Comparison of ENCODE assay signal across 8 mouse cellular contexts in the genomic region with DNA sequence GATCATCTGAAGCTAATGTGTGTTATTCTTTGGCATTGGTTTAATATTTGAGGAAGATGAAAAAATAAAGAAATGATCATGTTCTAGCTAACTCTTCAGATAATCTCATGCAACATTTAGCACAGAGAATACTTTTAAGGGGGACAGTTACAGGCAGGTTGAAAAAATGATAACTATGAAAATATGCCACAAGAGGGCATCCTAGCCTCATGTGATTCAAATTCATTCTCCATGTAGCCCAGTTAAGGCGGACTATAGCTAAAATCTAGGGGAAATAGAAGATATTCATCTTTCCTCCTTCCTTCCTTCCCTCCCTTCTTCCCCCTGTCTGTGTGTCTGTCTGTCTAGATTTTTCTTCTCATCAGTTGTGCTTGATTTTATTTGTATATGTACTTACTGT. TPM values are rescaled to one million over a fixed set of nuclear protein-coding genes. Genes with fewer than 3 reads are reported as not detected.
DNase-seq lines count a peak whose midpoint lies in the region; ATAC-seq and TF ChIP-seq lines count a peak whose summit lies in the region.
"Had no signal": no experiment of that assay in that cellular context is flagged by ENCODE, and none has a peak within 500 bp of the region (broad histone marks: within the 10 kb centered on the region; RNA-seq: fewer than 3 reads in every experiment).

No protein-coding gene starts in this region.

- H3K9me3 ChIP-seq in hindbrain, postnatal 0 days (ENCODE audit: low read length), result no peaks in the 10 kb centered on the region
- H3K9me3 ChIP-seq: neural tube, embryonic 13.5 days had no signal

- WGBS in kidney, adult 2 months, result 8% methylated on average over 1 of the region's 1 CpGs
- WGBS in hindbrain, postnatal 0 days, result 7% methylated on average over 1 of the region's 1 CpGs

- no peak overlapping the region for H3K9ac ChIP-seq in hindbrain, postnatal 0 days (replicated peaks; ENCODE audit: low read length)
- H3K9ac ChIP-seq: neural tube, embryonic 13.5 days had no signal

- no peak overlapping the region for H3K4me2 ChIP-seq in hindbrain, postnatal 0 days (ENCODE audit: low read depth, low read length)
- H3K4me2 ChIP-seq: neural tube, embryonic 13.5 days had no signal

- H3K27ac ChIP-seq in kidney, adult 2 months (ENCODE audit: insufficient read depth, low read depth, low read length), result no peak overlapping the region
- no peak overlapping the region for H3K27ac ChIP-seq in hindbrain, postnatal 0 days
- H3K27ac ChIP-seq: neural tube, embryonic 13.5 days had no signal

- no peak for TF ChIP-seq POLR2A in kidney, adult 2 months (IDR thresholded peaks at IDR 0.05; ENCODE audit: low read depth, low read length)

- no peak for TF ChIP-seq CTCF in kidney, adult 2 months (conservative IDR thresholded peaks at IDR 0.05; ENCODE audit: insufficient read depth, insufficient read length, low read depth, low read length)
- peak; percentile 77 for TF ChIP-seq CTCF in hindbrain, postnatal 0 days (IDR thresholded peaks at IDR 0.05; ENCODE audit: low read depth)

- ATAC-seq in hindbrain, postnatal 0 days, result no peak

- H3K36me3 ChIP-seq in kidney, adult 2 months (ENCODE audit: control insufficient read depth, insufficient read depth, low read length), result no peaks in the 10 kb centered on the region
- H3K36me3 ChIP-seq in hindbrain, postnatal 0 days (ENCODE audit: insufficient read depth, low read length), result no peaks in the 10 kb centered on the region
- H3K36me3 ChIP-seq: neural tube, embryonic 13.5 days had no signal

- no peak overlapping the region for H3K4me3 ChIP-seq in kidney, adult 2 months (ENCODE audit: insufficient read depth, low read depth, low read length)
- no peak overlapping the region for H3K4me3 ChIP-seq in hindbrain, postnatal 0 days (ENCODE audit: low read length)
- H3K4me3 ChIP-seq: neural tube, embryonic 13.5 days had no signal

- H3K27me3 ChIP-seq in kidney, adult 2 months (replicated peaks; ENCODE audit: control insufficient read depth, insufficient read depth, low read length), result no peaks in the 10 kb centered on the region
- no peaks in the 10 kb centered on the region for H3K27me3 ChIP-seq in hindbrain, postnatal 0 days (ENCODE audit: insufficient read depth, low read length)
- H3K27me3 ChIP-seq: neural tube, embryonic 13.5 days had no signal

- DNase-seq in kidney, adult 2 months, result peak; percentile 55
- DNase-seq in kidney, adult 11 months, result no peak
- peak; percentile 26 to 41 for DNase-seq in B cell, adult 2 months
- peak; percentile 45 for DNase-seq in Muller cell, postnatal 12 days (ENCODE audit: inconsistent ontology term)
- peak; percentile 82 for DNase-seq in hindbrain, postnatal 0 days (ENCODE audit: low spot score)
- DNase-seq in retina, postnatal 7 days (ENCODE audit: low read depth, low spot score), result peak; percentile 31
- DNase-seq in yolk sac, embryonic 10.5 days (ENCODE audit: low spot score), result no peak

- H3K4me1 ChIP-seq in kidney, adult 2 months (ENCODE audit: control insufficient read depth, insufficient read depth, low read length), result no peaks in the 10 kb centered on the region
- no peaks in the 10 kb centered on the region for H3K4me1 ChIP-seq in hindbrain, postnatal 0 days (ENCODE audit: insufficient read depth, low read length)
- H3K4me1 ChIP-seq: neural tube, embryonic 13.5 days had no signal

RNA-seq across cellular contexts. Expression of a gene that starts 17.6 kb away (rescaled TPM):
- 2.9 and 3.6 TPM in 2 replicates for polyA plus RNA-seq in kidney, adult 2 months (2012; rRNA removed)
- total RNA-seq in hindbrain, postnatal 0 days (2014; rRNA removed), result 7.2 and 10.2 TPM in 2 replicates
- 3.9 and 4.4 TPM in 2 replicates for polyA plus RNA-seq in hindbrain, postnatal 0 days (2015; fragmentation: Nextera tagmentation; extraction: Ambion mirVana)

RNA-seq across cellular contexts. Expression of a gene that starts 21.9 kb away (rescaled TPM):
- 14.4 and 18.6 TPM in 2 replicates for polyA plus RNA-seq in kidney, adult 2 months (2012; rRNA removed)
- total RNA-seq in hindbrain, postnatal 0 days (2014; rRNA removed), result 19.8 and 26.5 TPM in 2 replicates
- polyA plus RNA-seq in hindbrain, postnatal 0 days (2015; fragmentation: Nextera tagmentation; extraction: Ambion mirVana), result 23.4 and 24.4 TPM in 2 replicates

Comparison
In these comparisons a context has a peak if more than half of its experiments do, and no peak if none do; other contexts are left out.
1. DNase-seq: peak in kidney, adult 2 months (single experiment), B cell, adult 2 months (2 of 2), Muller cell, postnatal 12 days (single experiment), hindbrain, postnatal 0 days (single experiment) and retina, postnatal 7 days (single experiment); none in kidney, adult 11 months (single experiment) and yolk sac, embryonic 10.5 days (single experiment).